Mouse (Mus musculus): ENCODE results near the gene Tnn. TPM values are rescaled to one million over a fixed set of nuclear protein-coding genes. Genes with fewer than 3 reads are reported as not detected.
A peak's percentile ranks its signal among the peaks of the same experiment; 100 is the strongest.

Gene Tnn
- polyA plus RNA-seq, 1 experiment = 0.12 TPM

DNA sequence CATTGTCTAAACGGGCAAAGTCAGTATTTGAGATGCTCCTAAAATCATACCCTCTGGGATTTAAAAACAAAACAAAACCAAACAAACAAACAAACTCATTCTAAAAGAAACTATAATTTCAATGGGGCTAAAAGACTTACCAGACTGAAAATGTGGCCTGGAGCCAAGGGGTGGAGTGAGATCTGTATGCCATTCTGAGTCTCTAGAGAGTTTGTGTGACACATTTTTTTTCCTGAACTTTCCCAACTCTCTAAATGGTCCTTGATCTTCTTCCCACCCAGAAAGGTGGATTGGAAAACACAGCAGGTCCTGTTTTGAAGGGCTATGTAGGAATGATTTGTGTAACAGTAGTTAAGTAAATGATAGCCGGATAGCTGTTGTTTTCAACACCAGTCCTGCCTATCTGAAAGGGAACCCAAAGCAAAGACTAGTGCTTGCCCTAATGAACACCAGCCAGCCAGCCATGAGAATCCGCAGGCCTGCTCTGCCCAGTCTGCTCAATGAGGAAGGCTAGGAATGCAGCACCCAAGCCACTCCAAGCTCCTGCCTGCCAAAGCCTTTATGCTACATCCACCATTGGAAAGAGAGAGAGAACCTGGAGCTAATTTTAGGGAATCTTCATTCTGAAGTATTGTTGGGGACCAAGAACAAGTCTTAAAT is 108.2 kb downstream of the Tnn start:
- DNase-seq (ENCODE audit: extremely low spot score in 1 of 2, low spot score in 1 of 2) = no peak

DNA sequence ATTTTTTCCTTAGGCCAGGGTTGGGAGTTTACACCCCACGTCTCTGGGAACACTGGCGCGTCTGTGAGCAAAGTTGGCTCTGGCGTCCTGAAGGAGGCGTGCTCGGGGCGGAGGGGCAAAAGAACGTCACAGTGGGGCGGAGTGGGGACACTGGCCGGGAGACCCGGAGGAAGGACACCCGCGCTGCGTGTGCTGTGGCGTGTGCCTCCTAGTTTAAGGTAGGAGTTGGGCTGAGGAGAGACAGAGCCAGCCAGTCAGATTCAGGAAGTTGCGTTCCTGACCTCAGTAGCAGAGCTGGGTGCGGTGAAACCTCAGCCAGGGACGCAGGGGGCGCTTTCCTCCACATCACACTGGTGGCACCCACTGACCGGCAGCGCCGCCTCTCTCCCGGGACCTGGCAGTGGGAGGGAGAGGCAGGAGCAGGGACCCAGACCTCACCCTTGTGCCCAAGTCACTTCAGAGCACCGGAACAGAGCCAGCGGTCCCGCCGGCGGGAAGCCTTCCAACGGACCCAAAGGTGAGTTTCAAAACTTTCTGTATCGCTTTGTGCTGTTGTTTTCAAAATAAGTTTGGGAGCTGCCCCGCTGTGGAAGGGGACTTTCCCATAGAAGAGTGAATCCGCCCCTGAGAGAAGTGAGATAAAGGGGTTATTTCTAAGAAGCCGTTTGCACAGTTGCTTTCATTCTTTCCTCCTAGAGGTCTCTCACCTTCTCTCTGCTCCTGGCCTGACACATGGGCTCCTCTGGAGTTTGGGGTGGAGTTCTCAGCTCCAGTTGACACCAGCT is 109.0 kb downstream of the Tnn start, which contains the start of gene 4930523C07Rik:
4930523C07Rik (plus strand) TSS at position 146 of the 785 bp plus-strand sequence.
- peak in 1 of 2 experiments; percentile 10 for DNase-seq (ENCODE audit: extremely low spot score in 1 of 2, low spot score in 1 of 2)

DNA sequence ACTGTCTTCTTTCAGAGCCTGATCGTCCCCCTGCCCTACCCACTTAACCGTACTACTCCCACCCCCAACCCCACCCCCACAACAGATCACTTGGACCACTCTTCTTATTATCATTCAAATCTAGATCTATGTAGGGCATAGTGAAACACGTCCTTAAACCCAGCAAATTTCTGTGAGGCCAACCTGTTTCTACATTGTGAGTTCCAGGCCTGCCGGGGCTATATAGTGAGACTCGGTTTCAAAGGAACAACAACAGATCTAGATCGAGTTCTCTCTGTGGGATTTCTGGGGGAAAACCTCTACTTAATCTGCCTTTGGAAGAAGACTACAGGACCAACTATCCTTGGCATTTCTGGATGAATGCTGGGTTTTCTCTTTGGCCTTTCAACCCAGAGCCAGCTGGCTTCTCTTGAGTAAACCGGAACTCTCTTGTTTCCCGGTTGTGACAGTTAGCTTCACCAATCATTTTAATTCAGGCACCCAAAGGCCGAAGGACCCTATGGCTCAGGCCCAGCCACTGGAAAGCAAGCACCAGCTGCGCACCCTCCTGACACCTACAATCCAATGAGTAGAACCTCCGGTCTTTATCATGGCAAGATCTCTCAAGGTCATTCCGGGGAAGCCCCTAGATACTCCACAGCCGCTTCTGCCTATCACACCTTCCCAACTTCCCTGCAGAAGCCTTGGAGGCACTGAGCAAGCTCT is 110.0 kb downstream of the Tnn start:
- DNase-seq (ENCODE audit: extremely low spot score in 1 of 2, low spot score in 1 of 2) = no peak

DNA sequence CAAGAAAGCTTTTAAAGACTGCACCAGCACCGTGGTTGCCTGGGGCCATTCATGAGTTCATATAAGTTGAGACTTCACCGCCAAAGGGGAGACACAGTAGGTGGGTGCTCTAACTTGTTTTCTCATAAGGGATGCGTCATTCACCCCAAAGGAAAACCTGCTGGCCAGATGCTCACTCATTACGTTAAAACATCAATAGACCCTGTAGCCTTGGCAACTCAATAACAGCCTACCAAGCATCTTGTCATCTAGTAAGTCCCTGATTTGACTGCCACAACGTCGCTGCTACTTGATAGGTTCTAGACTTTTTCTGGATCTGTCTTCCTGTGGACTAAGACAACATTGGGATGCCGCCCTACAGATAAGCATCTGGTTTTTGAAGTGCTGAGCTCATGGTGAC is 111.0 kb downstream of the Tnn start:
- no peak for DNase-seq (ENCODE audit: extremely low spot score in 1 of 2, low spot score in 1 of 2)

DNA sequence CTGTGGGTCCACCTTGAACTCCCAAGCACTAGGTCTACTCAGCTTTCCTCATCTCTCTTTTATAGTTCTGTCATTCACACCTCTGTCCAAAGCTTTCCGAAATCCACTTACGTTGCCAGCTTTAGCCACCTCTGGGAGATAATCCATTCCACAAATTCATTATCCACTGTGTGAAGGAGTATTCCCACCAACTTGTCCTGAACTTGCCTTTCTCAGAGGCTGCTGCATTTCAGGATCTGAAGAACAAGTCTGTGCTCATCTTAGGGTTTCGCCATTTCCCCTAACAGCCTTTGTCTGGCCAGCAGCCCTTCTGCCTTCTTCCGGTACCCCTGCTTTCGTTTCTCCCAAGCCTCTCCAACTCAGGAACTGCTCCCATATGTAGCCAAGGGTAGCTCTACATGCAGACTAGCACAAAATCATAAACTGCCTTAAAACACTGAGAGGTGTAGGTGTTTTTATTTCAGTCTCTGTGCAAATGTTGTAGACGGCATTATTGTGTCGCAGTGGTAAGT is 112.1 kb downstream of the Tnn start:
- no peak for DNase-seq (ENCODE audit: extremely low spot score in 1 of 2, low spot score in 1 of 2)

DNA sequence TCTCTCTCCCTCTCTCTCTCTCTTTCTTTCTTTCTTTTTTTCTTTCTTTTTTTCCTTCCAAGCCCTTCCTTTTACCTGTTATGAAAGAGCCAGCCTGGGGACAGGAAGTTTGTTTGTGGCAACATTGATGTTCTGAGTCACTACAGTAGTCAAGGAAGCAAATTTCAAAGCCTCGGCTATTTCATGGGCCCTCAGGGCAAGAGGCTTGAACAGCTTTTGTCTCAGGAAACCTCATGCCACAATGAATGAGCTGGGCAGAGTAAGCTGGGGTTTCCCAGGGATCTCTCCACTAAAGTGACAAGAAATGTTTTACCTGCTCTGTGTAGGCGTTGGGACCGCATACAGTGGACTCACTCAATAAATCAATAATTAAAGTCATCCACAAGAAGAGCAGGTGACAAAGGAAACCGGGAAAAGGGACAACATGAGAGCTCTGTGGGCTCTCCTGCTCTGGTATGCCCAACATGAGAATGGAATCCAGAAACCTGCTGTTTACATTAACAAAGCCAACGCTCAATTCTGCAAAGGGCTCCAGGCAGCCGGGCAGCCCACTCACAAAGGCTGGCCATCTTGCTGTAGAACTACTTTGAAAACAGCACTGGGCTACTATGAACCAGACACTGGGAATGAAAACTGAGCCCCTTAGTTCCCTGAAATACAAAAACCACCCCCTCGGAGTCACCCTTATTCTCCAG is 113.3 kb downstream of the Tnn start:
- no peak for DNase-seq (ENCODE audit: extremely low spot score in 1 of 2, low spot score in 1 of 2)

DNA sequence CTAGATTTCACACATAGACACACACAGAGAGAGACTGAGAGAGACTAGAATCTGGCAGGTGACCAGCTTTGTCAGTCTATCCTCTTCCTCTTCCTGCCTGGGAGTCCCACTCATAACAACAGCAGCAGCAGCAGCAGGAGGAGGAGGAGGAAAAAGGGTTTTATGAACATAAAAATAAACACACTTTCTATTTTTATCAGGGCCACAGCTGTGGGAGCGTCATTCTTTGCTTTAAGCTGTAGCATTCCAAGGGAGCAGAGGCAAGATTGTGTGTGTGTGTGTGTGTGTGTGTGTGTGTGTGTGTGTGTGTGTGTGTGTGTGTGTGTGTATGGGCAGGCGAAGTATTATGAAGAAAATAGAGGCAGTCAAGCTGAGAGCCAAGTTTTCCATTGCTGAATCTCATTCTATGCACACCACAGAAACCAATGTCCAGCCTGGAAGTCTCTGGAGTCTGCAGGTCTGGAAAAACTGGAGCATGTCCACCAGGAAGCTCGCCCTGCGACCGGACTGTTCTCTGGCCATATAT is 116.3 kb downstream of the Tnn start:
- peak; percentile 49 to 61 for DNase-seq (ENCODE audit: extremely low spot score in 1 of 2, low spot score in 1 of 2)

DNA sequence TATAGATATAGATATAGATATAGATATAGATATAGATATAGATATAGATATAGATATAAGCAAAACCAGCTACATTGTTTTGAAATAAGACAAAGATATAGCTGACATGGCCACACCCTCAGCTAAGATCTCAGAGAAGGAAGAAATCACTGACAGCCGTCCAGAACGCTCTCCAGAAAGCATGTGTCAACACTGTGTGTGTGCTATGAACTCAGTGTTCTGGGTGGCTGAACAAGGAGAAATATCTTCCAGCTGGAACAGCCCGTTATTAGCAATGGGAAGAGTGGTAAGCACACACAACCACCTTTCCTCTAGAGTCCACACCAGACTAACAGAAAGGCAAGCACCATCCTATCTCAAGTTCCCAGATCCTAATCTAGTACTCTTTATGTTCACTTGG is 117.8 kb downstream of the Tnn start:
- no peak for DNase-seq (ENCODE audit: extremely low spot score in 1 of 2, low spot score in 1 of 2)

Other genes starting within 250 kb of the Tnn start
- gene 4930523C07Rik, start 109.2 kb downstream of the Tnn start, polyA plus RNA-seq (2012; rRNA removed) = 1.6 and 2.3 TPM in 2 replicates
- 54.2 and 56.7 TPM in 2 replicates for gene Mrps14, start 41.6 kb upstream of the Tnn start, polyA plus RNA-seq (2012; rRNA removed)
- gene Cacybp, start 59.3 kb upstream of the Tnn start, polyA plus RNA-seq (2012; rRNA removed) = 56.7 and 61.8 TPM in 2 replicates